Mouse (Mus musculus) forebrain, embryonic 10.5 days (tissue): ENCODE data around the gene Baz1b. TPM values are rescaled to one million over a fixed set of nuclear protein-coding genes. Genes with fewer than 3 reads are reported as not detected.

ENCODE experiments used
- DNase-seq: peaks from one replicate; pipeline ENCODE4 v3.0.0-alpha.2; 2017; ENCODE audit warnings: low spot score; ENCODE audit errors: extremely low spot score
- H3K27ac ChIP-seq: fragments of 300-500 bp; sonication (generic); 2 replicates; pipeline ENCODE4 v1.5.1; 2016; ENCODE audit warnings: mild to moderate bottlenecking
- H3K27me3 ChIP-seq: fragments of 300-500 bp; sonication (generic); 2 replicates; pipeline ENCODE4 v1.6.1; 2016; ENCODE audit warnings: mild to moderate bottlenecking; ENCODE audit not compliant: poor library complexity, severe bottlenecking
- H3K36me3 ChIP-seq: fragments of 300-500 bp; sonication (generic); replicated peaks from 2 replicates; pipeline ENCODE4 v1.6.1; 2016; ENCODE audit warnings: mild to moderate bottlenecking, moderate library complexity
- H3K4me1 ChIP-seq: fragments of 300-500 bp; sonication (generic); 2 replicates; pipeline ENCODE4 v1.6.1; 2016
- H3K4me3 ChIP-seq: fragments of 300-500 bp; sonication (generic); 2 replicates; pipeline ENCODE4 v1.5.1; 2016; ENCODE audit warnings: mild to moderate bottlenecking, moderate library complexity
- H3K9me3 ChIP-seq: fragments of 300-500 bp; sonication (generic); 2 replicates; pipeline ENCODE4 v1.6.1; 2016; ENCODE audit warnings: mild to moderate bottlenecking, moderate library complexity
- WGBS: fragments of 180-500 bp; shearing (Covaris S2); methylation state at CpG from one replicate; pipeline ENCODE4 v1.1.7; 2016; 5-methylcytosine and 5-hydroxymethylcytosine counted together
- polyA plus RNA-seq: library from polyadenylated mRNA; unstranded; fragments of >200 nt; fragmentation: Nextera tagmentation; extraction: Ambion mirVana; gene quantifications from 2 replicates; pipeline ENCODE4 v1.2.1, GENCODE M21; 2016

Baz1b gene
- polyA plus RNA-seq, 1 experiment from 2014 or later: 59.1 TPM

DNA sequence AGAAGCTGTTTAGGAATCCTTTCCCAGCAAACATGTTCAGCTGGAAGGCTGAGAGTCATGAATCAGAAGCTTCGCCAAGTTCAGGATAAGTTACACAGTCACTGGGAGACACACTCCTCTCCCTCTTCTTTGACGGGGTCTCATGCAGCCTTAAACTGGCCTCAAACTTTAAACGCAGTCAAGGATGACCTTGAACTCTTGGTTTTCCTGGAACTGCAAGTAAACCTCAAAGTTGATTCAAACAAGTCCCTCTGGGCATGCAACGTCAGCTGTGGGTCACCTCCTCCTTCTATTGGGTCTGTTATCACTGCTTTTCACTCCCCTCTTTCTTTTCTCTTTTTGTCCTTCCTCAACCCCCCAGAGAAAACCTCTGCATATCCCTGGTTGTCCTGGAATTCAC is 20.2 kb upstream of the Baz1b start:
- 93% methylated on average over 4 of the region's 4 CpGs for WGBS
- DNase-seq: no peak
- H3K27me3 ChIP-seq: no peaks in the 10 kb centered on the region
- H3K27ac ChIP-seq: no peak overlapping the region
- peaks cover 18% of the 10 kb centered on the region for H3K4me1 ChIP-seq
- no peak overlapping the region for H3K4me3 ChIP-seq
- peaks cover 33% of the 10 kb centered on the region for H3K36me3 ChIP-seq
- H3K9me3 ChIP-seq: no peaks in the 10 kb centered on the region

DNA sequence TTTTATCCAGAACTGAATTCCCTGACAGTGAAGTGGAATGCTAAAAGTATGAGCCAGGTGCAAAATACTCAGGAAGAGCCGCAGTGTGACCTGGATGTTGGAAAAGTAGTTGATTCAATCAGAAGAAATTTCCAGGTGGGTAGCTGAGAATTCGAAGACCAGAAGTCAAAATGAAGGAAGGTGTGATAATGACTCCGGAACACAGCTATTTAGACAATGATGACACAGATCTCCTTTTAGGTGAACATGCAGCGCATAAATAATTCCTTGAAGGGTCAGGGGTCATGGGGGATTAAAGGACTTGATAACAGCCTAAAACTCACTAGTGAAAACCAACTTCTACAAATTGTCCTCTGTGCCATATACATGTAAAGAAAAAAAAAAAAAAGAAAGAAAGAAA is 19.6 kb upstream of the Baz1b start:
- no peak overlapping the region for H3K4me3 ChIP-seq
- peaks cover 33% of the 10 kb centered on the region for H3K36me3 ChIP-seq
- no peaks in the 10 kb centered on the region for H3K9me3 ChIP-seq
- H3K27ac ChIP-seq: no peak overlapping the region; the same call in 1 of the 2 replicates
- H3K4me1 ChIP-seq: peaks cover 18% of the 10 kb centered on the region
- no peak for DNase-seq
- 98% methylated on average over 4 of the region's 4 CpGs for WGBS
- no peaks in the 10 kb centered on the region for H3K27me3 ChIP-seq

DNA sequence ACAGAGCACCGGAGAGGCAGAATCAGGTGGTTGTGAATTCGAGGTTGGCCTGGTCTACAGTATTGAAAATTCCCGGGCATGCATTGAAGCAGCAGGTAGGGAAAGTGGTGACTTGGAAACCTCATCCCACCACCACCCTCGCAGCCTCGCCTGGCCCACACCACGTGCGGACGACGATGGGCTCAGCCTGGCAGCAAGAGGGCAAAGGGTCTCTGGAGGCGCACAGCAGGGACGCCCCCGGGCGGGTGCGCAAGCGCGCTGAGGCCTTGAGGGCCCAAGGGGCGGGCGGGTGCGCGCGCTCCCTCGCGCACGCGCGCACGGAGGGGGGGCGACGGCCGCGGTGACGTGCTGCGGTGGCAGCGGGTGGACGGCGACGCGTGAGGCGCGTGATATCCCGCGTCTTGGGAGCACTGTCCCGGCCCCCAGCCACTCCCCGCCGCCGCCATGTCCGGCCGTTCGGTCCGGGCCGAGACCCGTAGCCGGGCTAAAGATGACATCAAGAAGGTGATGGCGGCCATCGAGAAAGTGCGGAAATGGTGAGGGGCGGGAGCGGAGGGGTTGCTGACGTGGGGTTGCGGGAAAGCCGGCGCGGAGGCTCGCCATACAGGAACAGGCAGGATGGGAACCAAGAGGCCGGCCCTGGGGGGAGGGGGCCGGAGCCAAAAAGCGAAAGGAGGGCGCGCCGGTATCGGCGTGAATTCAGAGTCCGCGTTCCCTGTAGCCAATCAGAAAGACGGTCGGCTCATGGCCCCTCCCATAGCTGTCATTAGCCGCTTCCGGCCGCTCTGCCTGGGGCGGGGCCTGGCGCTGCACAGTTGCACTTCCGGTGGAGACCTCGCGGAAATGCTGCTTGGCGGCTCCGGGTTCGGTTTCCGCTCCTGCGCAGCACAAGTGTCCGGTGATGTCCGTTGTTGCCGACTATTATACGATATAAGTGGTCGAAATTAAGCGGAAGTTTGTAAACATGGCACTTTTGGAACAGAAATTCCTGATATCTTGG is 18.7 kb upstream of the Baz1b start, which contains the start of gene Bcl7b:
Gene Bcl7b, plus strand, starts transcription at position 221 of the 1,000 bp plus-strand sequence.
- peaks cover 18% of the 10 kb centered on the region for H3K4me1 ChIP-seq
- 2% methylated on average over 95 of the region's 95 CpGs for WGBS
- peak within 1 kb of the TSS; percentile 80 for H3K4me3 ChIP-seq
- DNase-seq: peak; percentile 98
- H3K9me3 ChIP-seq: no peaks in the 10 kb centered on the region
- peak within 1 kb of the TSS; percentile 98 for H3K27ac ChIP-seq
- no peaks in the 10 kb centered on the region for H3K27me3 ChIP-seq
- peaks cover 33% of the 10 kb centered on the region for H3K36me3 ChIP-seq

- H3K4me3 ChIP-seq: peak overlapping the region; percentile 80
- H3K27me3 ChIP-seq: no peaks in the 10 kb centered on the region
- peaks cover 36% of the 10 kb centered on the region for H3K36me3 ChIP-seq
- H3K4me1 ChIP-seq: peaks cover 18% of the 10 kb centered on the region
- peak overlapping the region; percentile 98 for H3K27ac ChIP-seq
- 96% methylated on average over 5 of the region's 5 CpGs for WGBS
- no peak for DNase-seq
- no peaks in the 10 kb centered on the region for H3K9me3 ChIP-seq
These were observed 17.6 kb upstream of the Baz1b start for GRCm38 (mm10) chr5:135169479-135169878.

DNA sequence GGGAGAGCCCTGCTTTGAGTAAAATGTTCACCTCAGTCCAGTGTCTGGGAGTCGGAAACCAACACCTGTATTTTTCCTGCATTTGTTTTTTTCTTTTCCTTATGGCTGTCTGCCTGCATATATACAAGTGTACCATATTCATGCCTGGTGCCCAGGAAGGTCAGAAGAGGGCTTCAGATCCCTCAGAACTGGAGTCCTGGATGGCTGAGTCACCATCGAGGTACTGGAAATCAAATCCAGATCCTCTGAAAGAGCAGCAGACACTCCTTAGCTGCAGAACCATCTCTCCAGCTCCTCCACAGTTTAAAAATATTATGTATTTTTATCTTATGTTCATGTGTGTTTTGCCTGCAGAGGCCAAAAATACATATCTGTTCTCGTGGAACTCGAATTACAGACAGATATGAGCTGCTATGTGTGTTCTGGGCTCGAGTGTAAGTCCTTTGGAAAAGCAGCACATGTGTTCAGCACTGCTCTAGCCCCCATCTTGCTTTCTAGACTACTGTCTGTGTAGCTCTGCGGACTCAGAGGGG is 15.3 kb upstream of the Baz1b start:
- Histone ChIP-seq H3K9me3 (no peaks in the 10 kb centered on the region), H3K4me3 (no peak overlapping the region), H3K27me3 (no peaks in the 10 kb centered on the region), H3K27ac (no peak overlapping the region), H3K4me1 (peaks cover 18% of the 10 kb centered on the region), H3K36me3 (peaks cover 56% of the 10 kb centered on the region)
- DNase-seq: no peak
- WGBS: 91% methylated on average over 6 of the region's 6 CpGs

DNA sequence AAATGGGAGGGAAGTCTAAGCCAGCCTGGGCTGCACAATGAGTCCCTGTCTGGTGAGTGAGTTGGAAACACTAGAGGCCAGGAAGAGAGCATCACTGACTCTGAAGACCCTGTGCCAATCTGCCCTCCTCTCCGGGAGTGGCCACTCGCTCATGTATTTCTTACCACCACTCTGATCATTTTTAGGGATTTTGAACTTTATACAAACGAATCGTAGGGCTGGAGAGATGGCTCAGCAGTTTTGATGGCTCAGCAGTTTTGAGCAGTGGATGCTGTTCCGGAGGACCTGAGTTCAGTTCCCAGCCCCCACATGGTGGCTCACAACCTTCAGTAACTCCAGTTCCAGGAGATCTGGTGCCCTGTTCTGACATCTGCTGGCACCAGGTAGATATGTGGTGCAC is 14.1 kb upstream of the Baz1b start:
- no peak for DNase-seq
- H3K4me3 ChIP-seq: no peak overlapping the region
- H3K9me3 ChIP-seq: no peaks in the 10 kb centered on the region
- no peak overlapping the region for H3K27ac ChIP-seq
- H3K4me1 ChIP-seq: peaks cover 15% of the 10 kb centered on the region
- H3K27me3 ChIP-seq: no peaks in the 10 kb centered on the region
- 95% methylated on average over 5 of the region's 5 CpGs for whole genome bisulfite sequencing
- peaks cover 69% of the 10 kb centered on the region for H3K36me3 ChIP-seq

- Histone ChIP-seq H3K36me3 (peaks cover 90% of the 10 kb centered on the region), H3K4me1 (peaks cover 1% of the 10 kb centered on the region), H3K4me3 (no peak overlapping the region), H3K9me3 (no peaks in the 10 kb centered on the region), H3K27ac (no peak overlapping the region), H3K27me3 (no peaks in the 10 kb centered on the region)
- DNase-seq: no peak
These were observed 12.0 kb upstream of the Baz1b start for GRCm38 (mm10) chr5:135175086-135175485.

DNA sequence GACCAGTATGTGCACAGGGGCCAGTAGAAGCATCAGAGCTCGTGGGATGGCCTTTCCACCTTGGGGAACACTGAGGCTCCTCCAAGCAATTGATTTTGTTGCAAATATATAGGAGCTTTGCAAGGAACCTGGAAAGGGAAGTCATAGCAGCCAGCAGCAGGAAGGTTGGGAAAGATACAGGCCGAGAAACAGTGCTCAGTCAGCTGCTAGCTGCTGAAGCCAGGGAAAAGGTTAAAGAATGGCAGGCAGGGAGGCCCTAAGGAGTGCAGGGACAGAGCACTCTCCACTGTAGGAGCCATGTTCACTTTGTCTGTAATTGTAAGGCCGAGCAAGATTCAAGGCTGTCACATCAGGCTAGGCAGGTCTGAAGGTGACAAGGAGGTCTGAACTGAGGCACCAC is 8.5 kb upstream of the Baz1b start:
- Histone ChIP-seq H3K27ac (no peak overlapping the region), H3K36me3 (peaks cover 97% of the 10 kb centered on the region), H3K4me3 (no peak overlapping the region), H3K9me3 (no peaks in the 10 kb centered on the region), H3K4me1 (no peaks in the 10 kb centered on the region), H3K27me3 (no peaks in the 10 kb centered on the region)
- WGBS: 81% methylated on average over 3 of the region's 3 CpGs
- DNase-seq: no peak

- Histone ChIP-seq H3K36me3 (peaks cover 95% of the 10 kb centered on the region), H3K4me1 (no peaks in the 10 kb centered on the region), H3K27me3 (no peaks in the 10 kb centered on the region), H3K27ac (no peak overlapping the region), H3K9me3 (no peaks in the 10 kb centered on the region), H3K4me3 (no peak overlapping the region)
- 93% methylated on average over 4 of the region's 4 CpGs for WGBS
- no peak for DNase-seq
These were observed 8.1 kb upstream of the Baz1b start for GRCm38 (mm10) chr5:135178996-135179395.

GRCm38 (mm10) chr5:135179616-135180015 is 7.4 kb upstream of the Baz1b start:
- H3K4me1 ChIP-seq: no peaks in the 10 kb centered on the region
- H3K27me3 ChIP-seq: no peaks in the 10 kb centered on the region
- WGBS: 95% methylated on average over 7 of the region's 7 CpGs

DNA sequence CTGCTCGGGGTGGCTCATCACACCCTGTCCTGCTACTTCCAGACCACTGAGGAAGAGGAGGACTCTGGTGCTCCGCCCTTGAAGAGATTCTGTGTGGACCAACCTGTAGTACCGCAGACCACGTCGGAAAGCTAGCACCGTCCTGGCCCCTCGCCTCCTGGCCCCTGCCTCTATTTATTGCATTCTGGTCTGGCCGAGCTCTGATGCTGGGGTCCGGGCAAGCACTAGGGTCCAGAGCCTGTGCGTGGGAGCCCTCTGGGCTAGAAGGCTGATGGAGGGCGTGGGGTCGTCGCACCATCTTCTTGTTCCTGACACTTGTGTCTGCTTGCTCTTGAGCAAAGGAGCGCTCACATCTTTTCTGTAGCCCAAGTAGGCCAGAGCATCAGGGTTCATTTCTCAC is 6.3 kb upstream of the Baz1b start:
- no peak overlapping the region for H3K4me3 ChIP-seq
- no peak for DNase-seq
- no peak overlapping the region for H3K27ac ChIP-seq
- H3K9me3 ChIP-seq: peaks cover 8% of the 10 kb centered on the region
- WGBS: 97% methylated on average over 14 of the region's 14 CpGs
- H3K27me3 ChIP-seq: no peaks in the 10 kb centered on the region
- peaks cover 85% of the 10 kb centered on the region for H3K36me3 ChIP-seq
- H3K4me1 ChIP-seq: peaks cover under 1% of the 10 kb centered on the region; the same call in 1 of the 2 replicates

More at GRCm38 (mm10) chr5:135179616-135180015, 7.4 kb upstream of the Baz1b start:
- no peak for DNase-seq
- H3K9me3 ChIP-seq: peaks cover 2% of the 10 kb centered on the region
- no peak overlapping the region for H3K4me3 ChIP-seq
- peaks cover 91% of the 10 kb centered on the region for H3K36me3 ChIP-seq
- H3K27ac ChIP-seq: no peak overlapping the region

- 82% methylated on average over 6 of the region's 6 CpGs for WGBS
- Histone ChIP-seq H3K9me3 (peaks cover 8% of the 10 kb centered on the region), H3K4me1 (peaks cover 9% of the 10 kb centered on the region), H3K27ac (no peak overlapping the region), H3K36me3 (peaks cover 77% of the 10 kb centered on the region), H3K4me3 (no peak overlapping the region), H3K27me3 (no peaks in the 10 kb centered on the region)
- no peak for DNase-seq
These were observed 5.3 kb upstream of the Baz1b start for GRCm38 (mm10) chr5:135181776-135182175.
